ENCODE assay signal across 31 mouse cellular contexts in the genomic region with DNA sequence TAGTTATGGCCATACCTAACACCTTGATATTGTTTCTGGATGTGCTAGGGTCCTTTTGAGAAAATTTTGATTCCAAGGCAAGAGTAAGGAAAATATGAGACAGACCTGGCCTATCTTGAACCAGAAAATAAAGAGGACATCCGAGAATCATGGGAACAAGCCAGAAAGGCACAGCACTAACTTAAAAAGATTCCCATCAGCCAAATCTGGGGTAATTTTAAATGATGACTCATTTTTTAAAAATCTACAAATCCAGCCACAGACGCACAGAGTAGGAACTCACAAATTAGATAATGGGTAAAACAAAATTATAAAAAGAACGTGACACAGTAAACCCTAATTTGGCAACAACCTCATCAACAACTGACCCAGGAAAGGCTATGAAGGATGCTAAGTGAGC.
"Had no signal": no experiment of that assay in that cellular context is flagged by ENCODE, and none has a peak within 500 bp of the region (broad histone marks: within the 10 kb centered on the region; RNA-seq: fewer than 3 reads in every experiment).

No protein-coding gene starts in this region.

- H3K9ac ChIP-seq: limb, embryonic 12.5 days; limb, embryonic 13.5 days; limb, embryonic 15.5 days; liver, embryonic 12.5 days; liver, embryonic 13.5 days; liver, embryonic 14.5 days; liver, embryonic 15.5 days; liver, postnatal 0 days; lung, embryonic 14.5 days; lung, embryonic 15.5 days; midbrain, embryonic 12.5 days; midbrain, embryonic 13.5 days; midbrain, embryonic 15.5 days; neural tube, embryonic 12.5 days had no signal

- H3K27me3 ChIP-seq: limb, embryonic 12.5 days; limb, embryonic 13.5 days; limb, embryonic 15.5 days; liver, embryonic 12.5 days; liver, embryonic 13.5 days; liver, embryonic 15.5 days; lung, embryonic 15.5 days; megakaryocyte, embryonic 14.5 days; midbrain, embryonic 12.5 days; midbrain, embryonic 13.5 days; midbrain, embryonic 15.5 days; neural tube, embryonic 12.5 days had no signal

- H3K36me3 ChIP-seq: limb, embryonic 10.5 days; limb, embryonic 12.5 days; limb, embryonic 13.5 days; limb, embryonic 15.5 days; liver, embryonic 12.5 days; liver, embryonic 13.5 days; liver, embryonic 15.5 days; lung, embryonic 15.5 days; midbrain, embryonic 10.5 days; midbrain, embryonic 12.5 days; midbrain, embryonic 13.5 days; midbrain, embryonic 15.5 days; neural tube, embryonic 12.5 days had no signal

- H3K4me3 ChIP-seq: limb, embryonic 10.5 days; limb, embryonic 12.5 days; limb, embryonic 13.5 days; limb, embryonic 15.5 days; liver, embryonic 12.5 days; liver, embryonic 13.5 days; liver, embryonic 15.5 days; lung, embryonic 15.5 days; megakaryocyte, embryonic 14.5 days; midbrain, embryonic 10.5 days; midbrain, embryonic 12.5 days; midbrain, embryonic 13.5 days; midbrain, embryonic 15.5 days; myocyte; neural tube, embryonic 12.5 days had no signal

- H3K27ac ChIP-seq: limb, embryonic 10.5 days; limb, embryonic 12.5 days; limb, embryonic 13.5 days; limb, embryonic 15.5 days; liver, embryonic 12.5 days; liver, embryonic 13.5 days; liver, embryonic 14.5 days; liver, embryonic 15.5 days; lung, embryonic 15.5 days; macrophage; midbrain, embryonic 10.5 days; midbrain, embryonic 12.5 days; midbrain, embryonic 13.5 days; midbrain, embryonic 15.5 days; neural tube, embryonic 12.5 days had no signal

- H3K4me2 ChIP-seq: limb, embryonic 12.5 days; limb, embryonic 13.5 days; limb, embryonic 15.5 days; liver, embryonic 11.5 days; liver, embryonic 12.5 days; liver, embryonic 13.5 days; liver, embryonic 15.5 days; lung, embryonic 14.5 days; lung, embryonic 15.5 days; midbrain, embryonic 11.5 days; midbrain, embryonic 12.5 days; midbrain, embryonic 13.5 days; midbrain, embryonic 15.5 days; neural tube, embryonic 12.5 days had no signal

- DNase-seq: left cerebral cortex, postnatal 4 days; liver; liver, embryonic 13.5 days; liver, postnatal 0 days; lung, adult 18-20 months; lung, adult 2 months; lung, embryonic 14.5 days; lung, postnatal 10 days; lung, postnatal 14 days; lung, postnatal 36 days; lung, postnatal 4 days; midbrain, embryonic 14.5 days had no signal

- H3K9me3 ChIP-seq: limb, embryonic 10.5 days; limb, embryonic 12.5 days; limb, embryonic 13.5 days; limb, embryonic 15.5 days; liver, embryonic 12.5 days; liver, embryonic 13.5 days; liver, embryonic 15.5 days; lung, embryonic 15.5 days; megakaryocyte, embryonic 14.5 days; midbrain, embryonic 10.5 days; midbrain, embryonic 12.5 days; midbrain, embryonic 13.5 days; midbrain, embryonic 15.5 days; neural tube, embryonic 12.5 days had no signal

- ATAC-seq: liver, embryonic 12.5 days; liver, postnatal 0 days; lung, postnatal 0 days; midbrain, embryonic 13.5 days; midbrain, embryonic 15.5 days had no signal

- H3K4me1 ChIP-seq: limb, embryonic 10.5 days; limb, embryonic 12.5 days; limb, embryonic 15.5 days; lung, embryonic 15.5 days; midbrain, embryonic 10.5 days; midbrain, embryonic 12.5 days; midbrain, embryonic 13.5 days; midbrain, embryonic 15.5 days; neural tube, embryonic 12.5 days had no signal
